Mouse (Mus musculus): ENCODE results near the gene Utf1. TPM values are rescaled to one million over a fixed set of nuclear protein-coding genes. Genes with fewer than 3 reads are reported as not detected.

The Utf1 gene
- polyA plus RNA-seq, 2 experiments, result not detected

DNA sequence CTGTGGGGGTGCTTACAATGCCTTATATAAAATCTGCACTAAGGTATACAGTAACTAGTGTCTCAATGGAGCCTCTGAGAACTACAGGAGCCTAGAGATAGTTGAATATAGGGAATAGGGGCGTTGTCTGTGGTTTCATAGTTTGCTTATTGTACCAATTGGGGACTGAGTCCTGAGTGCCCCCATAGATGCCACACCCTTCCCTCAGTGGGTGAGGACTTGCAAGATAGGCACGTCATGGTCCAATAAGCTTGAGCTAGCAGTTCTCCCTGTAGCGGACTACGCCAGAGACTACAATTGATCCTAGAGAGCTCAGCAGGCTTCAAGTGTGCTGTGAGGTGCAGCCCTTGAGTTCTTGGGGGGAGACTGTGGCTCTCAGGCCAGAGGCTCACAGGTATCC lies 11.9 kb downstream of the Utf1 start:
- DNase-seq (ENCODE audit: low read depth in 3 of 3, low spot score in 3 of 3) (no peak), ATAC-seq (ENCODE audit: insufficient read depth) (peak; percentile 77)
- peaks cover 0 to 7% of the 10 kb centered on the region in 2 experiments; a peak in 2 of 4 replicates for H3K4me1 ChIP-seq (replicated peaks; ENCODE audit: control insufficient read depth in 2 of 2, insufficient read depth in 2 of 2, low read length in 1 of 2)
- H3K4me2 ChIP-seq (ENCODE audit: low read depth), result no peak overlapping the region
- no peaks in the 10 kb centered on the region for H3K36me3 ChIP-seq (replicated peaks; ENCODE audit: control insufficient read depth, insufficient read depth, low read depth)
- no peak overlapping the region for H3K27ac ChIP-seq
- peaks cover 2% of the 10 kb centered on the region; the same call in 1 of the 2 replicates for H3K27me3 ChIP-seq (ENCODE audit: control insufficient read depth, insufficient read depth, low read length)
- no peak for TF ChIP-seq EP300 (IDR thresholded peaks at IDR 0.05; ENCODE audit: low read depth)
- no peak for TF ChIP-seq CTCF (IDR thresholded peaks at IDR 0.05; ENCODE audit: low read depth)
- H3K9me3 ChIP-seq (ENCODE audit: control insufficient read depth, low read length), result no peaks in the 10 kb centered on the region
- no peak overlapping the region for H3K9ac ChIP-seq (replicated peaks)
- H3K4me3 ChIP-seq (ENCODE audit: insufficient read depth in 1 of 2, low read depth in 2 of 2, low read length in 2 of 2), result no peak overlapping the region
- WGBS (ENCODE audit: insufficient replicate concordance), result 26% methylated on average over 4 of the region's 4 CpGs

DNA sequence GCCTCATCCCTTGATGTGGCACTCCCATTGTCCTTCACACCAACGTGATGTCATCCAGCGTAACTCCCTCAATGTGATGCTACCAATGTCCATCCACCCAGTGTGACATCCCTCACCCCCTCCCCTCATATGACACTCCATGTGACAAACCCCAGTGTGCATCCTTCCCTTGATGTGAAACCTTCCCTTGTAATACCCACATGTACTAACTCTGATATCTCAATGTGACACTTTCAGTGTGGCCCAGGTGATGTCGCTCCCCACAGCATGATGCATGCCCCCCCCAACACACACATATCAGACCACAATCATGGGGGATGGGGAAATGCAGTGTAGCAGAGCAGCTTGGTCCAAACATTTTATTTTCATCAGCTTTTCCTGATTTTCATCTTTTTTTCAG lies 13.1 kb downstream of the Utf1 start:
- H3K27ac ChIP-seq, result no peak overlapping the region
- DNase-seq (ENCODE audit: low read depth in 3 of 3, low spot score in 3 of 3) (no peak), ATAC-seq (ENCODE audit: insufficient read depth) (no peak)
- H3K4me1 ChIP-seq (replicated peaks; ENCODE audit: control insufficient read depth in 2 of 2, insufficient read depth in 2 of 2, low read length in 1 of 2), result peaks cover 0 to 5% of the 10 kb centered on the region in 2 experiments; a peak in 2 of 4 replicates
- H3K36me3 ChIP-seq (replicated peaks; ENCODE audit: control insufficient read depth, insufficient read depth, low read depth), result no peaks in the 10 kb centered on the region
- H3K27me3 ChIP-seq (ENCODE audit: control insufficient read depth, insufficient read depth, low read length), result peaks cover 2% of the 10 kb centered on the region; the same call in 1 of the 2 replicates
- no peak overlapping the region for H3K4me3 ChIP-seq (ENCODE audit: insufficient read depth in 1 of 2, low read depth in 2 of 2, low read length in 2 of 2)
- TF ChIP-seq EP300 (IDR thresholded peaks at IDR 0.05; ENCODE audit: low read depth) (no peak), CTCF (IDR thresholded peaks at IDR 0.05; ENCODE audit: low read depth) (no peak)
- H3K9ac ChIP-seq (replicated peaks), result no peak overlapping the region
- no peaks in the 10 kb centered on the region for H3K9me3 ChIP-seq (ENCODE audit: control insufficient read depth, low read length)
- WGBS (ENCODE audit: insufficient replicate concordance), result 69% methylated on average over 3 of the region's 3 CpGs
- no peak overlapping the region for H3K4me2 ChIP-seq (ENCODE audit: low read depth)

DNA sequence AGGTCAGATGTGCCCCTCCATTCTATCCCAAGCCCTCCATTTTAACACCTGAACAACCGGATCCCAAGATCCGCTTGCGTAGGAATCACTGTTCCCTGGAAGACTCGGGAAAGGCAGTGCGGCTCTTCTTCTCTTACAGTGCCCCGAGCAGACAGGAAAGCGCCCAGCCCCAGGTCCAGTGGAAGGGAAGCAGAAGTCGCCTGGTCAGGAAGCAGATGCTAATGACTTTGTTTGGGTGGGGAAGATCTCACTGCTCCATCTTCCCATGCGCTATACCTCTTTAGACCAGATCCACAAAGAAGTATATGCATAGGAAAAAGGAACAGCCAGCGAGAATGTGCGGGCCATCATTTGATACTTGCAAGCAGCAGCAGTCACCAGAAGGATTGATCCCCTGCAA lies 13.8 kb downstream of the Utf1 start:
- Histone ChIP-seq H3K4me3 (ENCODE audit: insufficient read depth in 1 of 2, low read depth in 2 of 2, low read length in 2 of 2) (no peak overlapping the region), H3K9ac (replicated peaks) (no peak overlapping the region), H3K27me3 (ENCODE audit: control insufficient read depth, insufficient read depth, low read length) (peaks cover 2% of the 10 kb centered on the region; the same call in 1 of the 2 replicates), H3K9me3 (ENCODE audit: control insufficient read depth, low read length) (no peaks in the 10 kb centered on the region), H3K4me1 (replicated peaks; ENCODE audit: control insufficient read depth in 2 of 2, insufficient read depth in 2 of 2, low read length in 1 of 2) (peaks cover 0 to 4% of the 10 kb centered on the region in 2 experiments; a peak in 1 of 4 replicates), H3K27ac (no peak overlapping the region), H3K4me2 (ENCODE audit: low read depth) (no peak overlapping the region), H3K36me3 (replicated peaks; ENCODE audit: control insufficient read depth, insufficient read depth, low read depth) (no peaks in the 10 kb centered on the region)
- TF ChIP-seq EP300 (IDR thresholded peaks at IDR 0.05; ENCODE audit: low read depth) (no peak), CTCF (IDR thresholded peaks at IDR 0.05; ENCODE audit: low read depth) (no peak)
- ATAC-seq (ENCODE audit: insufficient read depth) (no peak), DNase-seq (ENCODE audit: low read depth in 3 of 3, low spot score in 3 of 3) (no peak)
- WGBS (ENCODE audit: insufficient replicate concordance), result 17% methylated on average over 11 of the region's 11 CpGs

DNA sequence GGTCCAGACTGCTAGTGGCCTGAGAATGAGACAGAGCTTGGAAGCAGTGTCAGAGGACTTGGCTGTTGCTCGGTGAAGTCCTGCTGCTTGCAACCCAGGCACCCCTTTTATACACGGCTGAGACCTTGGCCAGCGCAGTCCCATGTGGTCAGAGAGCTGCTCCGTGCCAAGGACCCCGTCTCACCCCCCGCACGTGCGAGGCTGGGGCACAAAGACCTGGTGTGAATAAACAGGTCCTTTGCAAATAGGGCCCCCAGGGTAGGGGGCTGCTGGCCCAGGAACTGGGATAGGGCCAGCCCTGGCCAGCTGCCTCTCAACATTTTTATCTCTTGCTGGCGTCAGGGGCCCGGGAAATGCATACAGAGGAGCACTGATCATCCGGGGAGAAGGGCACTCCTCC lies 14.4 kb downstream of the Utf1 start:
- no peak overlapping the region for H3K9ac ChIP-seq (replicated peaks)
- H3K9me3 ChIP-seq (ENCODE audit: control insufficient read depth, low read length), result no peaks in the 10 kb centered on the region
- H3K27me3 ChIP-seq (ENCODE audit: control insufficient read depth, insufficient read depth, low read length), result peaks cover 2% of the 10 kb centered on the region; the same call in 1 of the 2 replicates
- no peak overlapping the region for H3K27ac ChIP-seq
- no peak overlapping the region for H3K4me3 ChIP-seq (ENCODE audit: insufficient read depth in 1 of 2, low read depth in 2 of 2, low read length in 2 of 2)
- H3K4me2 ChIP-seq (ENCODE audit: low read depth), result no peak overlapping the region
- H3K36me3 ChIP-seq (replicated peaks; ENCODE audit: control insufficient read depth, insufficient read depth, low read depth), result no peaks in the 10 kb centered on the region
- H3K4me1 ChIP-seq (replicated peaks; ENCODE audit: control insufficient read depth in 2 of 2, insufficient read depth in 2 of 2, low read length in 1 of 2), result peaks cover 0 to 4% of the 10 kb centered on the region in 2 experiments; a peak in 1 of 4 replicates
- TF ChIP-seq EP300 (IDR thresholded peaks at IDR 0.05; ENCODE audit: low read depth) (no peak), CTCF (IDR thresholded peaks at IDR 0.05; ENCODE audit: low read depth) (no peak)
- DNase-seq (ENCODE audit: low read depth in 3 of 3, low spot score in 3 of 3) (no peak), ATAC-seq (ENCODE audit: insufficient read depth) (no peak)
- WGBS (ENCODE audit: insufficient replicate concordance), result 26% methylated on average over 11 of the region's 11 CpGs

DNA sequence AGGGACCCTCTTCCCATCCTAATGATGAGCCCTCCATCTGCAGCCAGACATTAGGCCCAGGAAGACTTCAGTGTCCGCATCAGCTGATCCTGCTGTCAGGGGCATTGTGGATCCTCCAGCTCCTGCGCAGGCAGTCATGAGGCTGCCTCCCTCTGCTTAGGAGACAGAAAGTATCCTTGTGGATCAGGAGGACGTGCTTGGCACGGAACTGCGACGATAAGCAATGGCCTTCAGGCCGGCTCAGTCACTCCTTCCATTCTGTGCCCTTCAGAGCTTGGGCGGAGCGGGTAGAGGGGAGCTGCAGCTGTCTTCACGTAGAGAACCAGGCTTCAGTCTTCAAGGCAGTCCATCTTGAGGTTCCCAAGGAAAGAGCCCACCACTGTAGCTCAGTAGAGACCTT lies 17.6 kb downstream of the Utf1 start:
- H3K27me3 ChIP-seq (ENCODE audit: control insufficient read depth, insufficient read depth, low read length), result peaks cover 2% of the 10 kb centered on the region; the same call in 1 of the 2 replicates
- TF ChIP-seq CTCF (IDR thresholded peaks at IDR 0.05; ENCODE audit: low read depth) (no peak), EP300 (IDR thresholded peaks at IDR 0.05; ENCODE audit: low read depth) (no peak)
- no peaks in the 10 kb centered on the region for H3K4me1 ChIP-seq (replicated peaks; ENCODE audit: control insufficient read depth in 2 of 2, insufficient read depth in 2 of 2, low read length in 1 of 2)
- no peak overlapping the region for H3K4me3 ChIP-seq (ENCODE audit: insufficient read depth in 1 of 2, low read depth in 2 of 2, low read length in 2 of 2)
- H3K9me3 ChIP-seq (ENCODE audit: control insufficient read depth, low read length), result no peaks in the 10 kb centered on the region
- 61% methylated on average over 10 of the region's 10 CpGs for WGBS (ENCODE audit: insufficient replicate concordance)
- ATAC-seq (ENCODE audit: insufficient read depth) (no peak), DNase-seq (ENCODE audit: low read depth in 3 of 3, low spot score in 3 of 3) (no peak)
- no peak overlapping the region for H3K27ac ChIP-seq
- no peak overlapping the region for H3K9ac ChIP-seq (replicated peaks)
- no peaks in the 10 kb centered on the region for H3K36me3 ChIP-seq (replicated peaks; ENCODE audit: control insufficient read depth, insufficient read depth, low read depth)
- no peak overlapping the region for H3K4me2 ChIP-seq (ENCODE audit: low read depth)

All from liver, embryonic 14.5 days (tissue).